ENCODE assay signal across 21 mouse cellular contexts in the genomic region with DNA sequence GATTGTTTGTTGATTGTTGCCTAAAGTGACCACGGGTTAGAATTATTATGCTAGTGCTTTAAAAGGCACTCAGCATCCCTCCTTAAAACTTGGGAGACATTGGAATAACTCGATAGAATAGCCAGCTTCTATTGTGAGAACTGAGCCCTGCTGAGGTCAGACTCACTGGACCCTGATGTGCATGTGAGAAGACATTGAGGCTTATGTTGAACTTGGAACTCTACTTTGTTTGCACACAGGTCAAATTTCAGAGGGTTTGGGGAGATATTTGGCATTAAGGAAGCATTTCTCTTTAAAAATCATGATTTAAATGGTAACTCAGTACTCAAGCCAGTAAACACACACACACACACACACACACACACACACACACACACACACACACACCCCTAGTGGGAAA.
DNase-seq lines count a peak whose midpoint lies in the region; ATAC-seq and TF ChIP-seq lines count a peak whose summit lies in the region.
"Had no signal": no experiment of that assay in that cellular context is flagged by ENCODE, and none has a peak within 500 bp of the region (broad histone marks: within the 10 kb centered on the region; RNA-seq: fewer than 3 reads in every experiment).

No protein-coding gene starts in this region.

- ATAC-seq in kidney, embryonic 16.5 days (ENCODE audit: low FRiP score, low TSS enrichment), result no peak
- ATAC-seq in liver, postnatal 0 days, result peak; percentile 21; the same call in 1 of the 2 replicates
- no peak for ATAC-seq in liver, embryonic 12.5 days
- ATAC-seq: activated CD4-positive, CD25-positive, alpha-beta regulatory T cell, adult 4 months; forebrain, embryonic 14.5 days; Patski had no signal

- no peak overlapping the region for H3K4me3 ChIP-seq in kidney, adult 2 months (ENCODE audit: insufficient read depth, low read depth, low read length)
- H3K4me3 ChIP-seq in kidney, embryonic 16.5 days (ENCODE audit: low read length), result no peak overlapping the region
- no peak overlapping the region for H3K4me3 ChIP-seq in liver, postnatal 0 days (ENCODE audit: low read depth, low read length)
- H3K4me3 ChIP-seq in liver, embryonic 12.5 days, result no peak overlapping the region
- H3K4me3 ChIP-seq: embryonic facial prominence, embryonic 15.5 days; erythroblast, embryonic 14.5 days; forebrain, embryonic 10.5 days; gastrocnemius, adult 2 months; heart, embryonic 12.5 days; hindbrain, embryonic 10.5 days had no signal

- no peak for TF ChIP-seq POLR2A in kidney, adult 2 months (IDR thresholded peaks at IDR 0.05; ENCODE audit: low read depth, low read length)

- no peak overlapping the region for H3K4me2 ChIP-seq in kidney, embryonic 16.5 days (replicated peaks; ENCODE audit: low read depth, low read length)
- H3K4me2 ChIP-seq in liver, postnatal 0 days (ENCODE audit: low read depth, low read length), result no peak overlapping the region
- H3K4me2 ChIP-seq in liver, embryonic 12.5 days, result no peak overlapping the region
- H3K4me2 ChIP-seq: embryonic facial prominence, embryonic 15.5 days; heart, embryonic 12.5 days had no signal

- H3K27ac ChIP-seq in kidney, adult 2 months (ENCODE audit: insufficient read depth, low read depth, low read length), result no peak overlapping the region
- H3K27ac ChIP-seq in kidney, embryonic 16.5 days (ENCODE audit: low read length), result no peak overlapping the region
- H3K27ac ChIP-seq in liver, postnatal 0 days (ENCODE audit: low read depth), result no peak overlapping the region
- H3K27ac ChIP-seq in liver, embryonic 12.5 days, result no peak overlapping the region
- H3K27ac ChIP-seq: forebrain, embryonic 10.5 days; gastrocnemius, adult 2 months; hindbrain, embryonic 10.5 days had no signal

- 52% methylated on average over 2 of the region's 2 CpGs for WGBS in kidney, adult 2 months
- 67% methylated on average over 2 of the region's 2 CpGs for WGBS in kidney, embryonic 16.5 days
- 70% methylated on average over 2 of the region's 2 CpGs for WGBS in liver, postnatal 0 days (ENCODE audit: insufficient replicate concordance)
- 52% methylated on average over 2 of the region's 2 CpGs for WGBS in liver, embryonic 12.5 days (ENCODE audit: insufficient replicate concordance)

- TF ChIP-seq CTCF in kidney, adult 2 months (conservative IDR thresholded peaks at IDR 0.05; ENCODE audit: insufficient read depth, insufficient read length, low read depth, low read length), result no peak
- TF ChIP-seq CTCF in liver, postnatal 0 days (IDR thresholded peaks at IDR 0.05; ENCODE audit: low read depth), result no peak

- H3K9me3 ChIP-seq in kidney, embryonic 16.5 days (ENCODE audit: low read length), result no peaks in the 10 kb centered on the region
- H3K9me3 ChIP-seq in liver, postnatal 0 days (ENCODE audit: low read length), result no peaks in the 10 kb centered on the region
- no peaks in the 10 kb centered on the region for H3K9me3 ChIP-seq in liver, embryonic 12.5 days (replicated peaks)
- H3K9me3 ChIP-seq: embryonic facial prominence, embryonic 15.5 days; forebrain, embryonic 10.5 days; heart, embryonic 12.5 days; hindbrain, embryonic 10.5 days had no signal

- DNase-seq in kidney, adult 2 months, result peak; percentile 75
- DNase-seq in kidney, postnatal 14 days, result peak; percentile 35
- DNase-seq in kidney, adult 18-20 months, result no peak
- DNase-seq in liver, postnatal 0 days, result no peak
- DNase-seq: adrenal gland, postnatal 14 days; cerebellum, adult 18-20 months; cerebellum, adult 9-11 months; cerebellum, postnatal 36 days; gastrocnemius, adult 2 months; gastrocnemius, postnatal 25 days had no signal

- no peak for TF ChIP-seq EP300 in liver, postnatal 0 days (IDR thresholded peaks at IDR 0.05; ENCODE audit: low read depth)

- H3K36me3 ChIP-seq in kidney, adult 2 months (ENCODE audit: control insufficient read depth, insufficient read depth, low read length), result no peaks in the 10 kb centered on the region
- H3K36me3 ChIP-seq in kidney, embryonic 16.5 days (ENCODE audit: insufficient read depth, low read length), result no peaks in the 10 kb centered on the region; the same call in 1 of the 2 replicates
- no peaks in the 10 kb centered on the region for H3K36me3 ChIP-seq in liver, postnatal 0 days (replicated peaks; ENCODE audit: insufficient read depth, low read length)
- no peaks in the 10 kb centered on the region for H3K36me3 ChIP-seq in liver, embryonic 12.5 days
- H3K36me3 ChIP-seq: embryonic facial prominence, embryonic 15.5 days; forebrain, embryonic 10.5 days; heart, embryonic 12.5 days; hindbrain, embryonic 10.5 days had no signal

- no peaks in the 10 kb centered on the region for H3K4me1 ChIP-seq in kidney, adult 2 months (ENCODE audit: control insufficient read depth, insufficient read depth, low read length)
- no peaks in the 10 kb centered on the region for H3K4me1 ChIP-seq in kidney, embryonic 16.5 days (ENCODE audit: insufficient read depth, low read length)
- no peaks in the 10 kb centered on the region for H3K4me1 ChIP-seq in liver, postnatal 0 days (ENCODE audit: insufficient read depth)
- no peaks in the 10 kb centered on the region for H3K4me1 ChIP-seq in liver, embryonic 12.5 days
- H3K4me1 ChIP-seq: forebrain, embryonic 10.5 days; heart, embryonic 12.5 days; hindbrain, embryonic 10.5 days had no signal

- no peak overlapping the region for H3K9ac ChIP-seq in kidney, embryonic 16.5 days (replicated peaks; ENCODE audit: low read length)
- H3K9ac ChIP-seq in liver, postnatal 0 days (replicated peaks), result no peak overlapping the region
- H3K9ac ChIP-seq in liver, embryonic 12.5 days, result no peak overlapping the region
- H3K9ac ChIP-seq: embryonic facial prominence, embryonic 15.5 days; heart, embryonic 12.5 days had no signal

- no peaks in the 10 kb centered on the region for H3K27me3 ChIP-seq in kidney, adult 2 months (replicated peaks; ENCODE audit: control insufficient read depth, insufficient read depth, low read length)
- no peaks in the 10 kb centered on the region for H3K27me3 ChIP-seq in kidney, embryonic 16.5 days (ENCODE audit: insufficient read depth, low read length)
- H3K27me3 ChIP-seq in liver, postnatal 0 days (ENCODE audit: insufficient read depth, low read length), result no peaks in the 10 kb centered on the region
- no peaks in the 10 kb centered on the region for H3K27me3 ChIP-seq in liver, embryonic 12.5 days (replicated peaks)
- H3K27me3 ChIP-seq: CH12.LX; embryonic facial prominence, embryonic 15.5 days; heart, embryonic 12.5 days; Patski had no signal

Comparison
In these comparisons a context has a peak if more than half of its experiments do, and no peak if none do; other contexts are left out.
1. DNase-seq: peak in kidney, adult 2 months (single experiment) and kidney, postnatal 14 days (single experiment); none in kidney, adult 18-20 months (single experiment) and liver, postnatal 0 days (single experiment).